Mouse (Mus musculus): ENCODE results near the gene Nphs1. TPM values are rescaled to one million over a fixed set of nuclear protein-coding genes. Genes with fewer than 3 reads are reported as not detected.

The Nphs1 gene
- polyA plus RNA-seq, 1 experiment from 2014 or later: 0.23 TPM

GRCm38 (mm10) chr7:30533941-30534632, 76.0 kb downstream of the Nphs1 start:
- Histone ChIP-seq H3K36me3 (peaks cover 33% of the 10 kb centered on the region), H3K9ac (replicated peaks) (peak overlapping the region; percentile 94), H3K27me3 (no peaks in the 10 kb centered on the region), H3K4me2 (replicated peaks) (peak overlapping the region; percentile 78), H3K4me1 (peaks cover 38% of the 10 kb centered on the region), H3K4me3 (peak overlapping the region; percentile 91), H3K9me3 (no peaks in the 10 kb centered on the region), H3K27ac (replicated peaks) (peak overlapping the region; percentile 98)
- ATAC-seq (replicated peaks): peak; percentile 48
- 2% methylated on average over 26 of the region's 26 CpGs for WGBS

GRCm38 (mm10) chr7:30534633-30535577, 76.8 kb downstream of the Nphs1 start, which contains the start of gene Arhgap33:
Arhgap33 (minus strand) TSS chr7:30535060.
- Histone ChIP-seq H3K27me3 (no peaks in the 10 kb centered on the region), H3K27ac (replicated peaks) (peak within 1 kb of the TSS; percentile 98), H3K36me3 (peaks cover 29% of the 10 kb centered on the region), H3K9me3 (no peaks in the 10 kb centered on the region), H3K9ac (replicated peaks) (peak within 1 kb of the TSS; percentile 94), H3K4me3 (peak within 1 kb of the TSS; percentile 91), H3K4me2 (replicated peaks) (peak within 1 kb of the TSS; percentile 78), H3K4me1 (peaks cover 38% of the 10 kb centered on the region)
- peak; percentile 87 for ATAC-seq (replicated peaks)
- under 1% methylated on average over 62 of the region's 84 CpGs for WGBS

Other genes with a start within 250 kb of the Nphs1 start
- 173 and 193 TPM in 2 replicates for gene Polr2i, start 226.4 kb upstream of the Nphs1 start, polyA plus RNA-seq (2015; fragmentation: Nextera tagmentation; extraction: Ambion mirVana)
- 352 and 364 TPM in 2 replicates for gene Tbcb, start 226.0 kb upstream of the Nphs1 start, polyA plus RNA-seq (2015; fragmentation: Nextera tagmentation; extraction: Ambion mirVana)
- not detected in 2 replicates for gene Ovol3, start 222.6 kb upstream of the Nphs1 start, polyA plus RNA-seq (2015; fragmentation: Nextera tagmentation; extraction: Ambion mirVana)
- 0.66 and 1.1 TPM in 2 replicates for gene Thap8, start 178.2 kb upstream of the Nphs1 start, polyA plus RNA-seq (2015; fragmentation: Nextera tagmentation; extraction: Ambion mirVana)
- gene Wdr62, start 177.9 kb upstream of the Nphs1 start, polyA plus RNA-seq (2015; fragmentation: Nextera tagmentation; extraction: Ambion mirVana): 7.3 and 8.8 TPM in 2 replicates
- 117 and 120 TPM in 2 replicates for gene Clip3, start 166.6 kb upstream of the Nphs1 start, polyA plus RNA-seq (2015; fragmentation: Nextera tagmentation; extraction: Ambion mirVana)
- gene Alkbh6, start 149.6 kb upstream of the Nphs1 start, polyA plus RNA-seq (2015; fragmentation: Nextera tagmentation; extraction: Ambion mirVana): 99.6 and 102 TPM in 2 replicates
- gene Syne4, start 143.5 kb upstream of the Nphs1 start, polyA plus RNA-seq (2015; fragmentation: Nextera tagmentation; extraction: Ambion mirVana): 7.3 and 9.0 TPM in 2 replicates
- not detected in 2 replicates for gene E130208F15Rik, start 136.6 kb upstream of the Nphs1 start, polyA plus RNA-seq (2015; fragmentation: Nextera tagmentation; extraction: Ambion mirVana)
- gene Sdhaf1, start 134.4 kb upstream of the Nphs1 start, polyA plus RNA-seq (2015; fragmentation: Nextera tagmentation; extraction: Ambion mirVana): 22.1 and 22.5 TPM in 2 replicates
- 11.2 and 12.3 TPM in 2 replicates for gene Lrfn3, start 95.5 kb upstream of the Nphs1 start, polyA plus RNA-seq (2015; fragmentation: Nextera tagmentation; extraction: Ambion mirVana)
- 22.5 and 24.3 TPM in 2 replicates for gene Tyrobp, start 44.6 kb upstream of the Nphs1 start, polyA plus RNA-seq (2015; fragmentation: Nextera tagmentation; extraction: Ambion mirVana)
- not detected in 2 replicates for gene Hcst, start 38.5 kb upstream of the Nphs1 start, polyA plus RNA-seq (2015; fragmentation: Nextera tagmentation; extraction: Ambion mirVana)
- gene Nfkbid, start 36.6 kb upstream of the Nphs1 start, polyA plus RNA-seq (2015; fragmentation: Nextera tagmentation; extraction: Ambion mirVana): 1.9 TPM in 2 replicates
- gene Aplp1, start 12.8 kb upstream of the Nphs1 start, polyA plus RNA-seq (2015; fragmentation: Nextera tagmentation; extraction: Ambion mirVana): 544 and 608 TPM in 2 replicates
- 0.20 and 0.47 TPM in 2 replicates for gene Kirrel2, start 625 bp upstream of the Nphs1 start, polyA plus RNA-seq (2015; fragmentation: Nextera tagmentation; extraction: Ambion mirVana)
- gene Prodh2, start 35.3 kb downstream of the Nphs1 start, polyA plus RNA-seq (2015; fragmentation: Nextera tagmentation; extraction: Ambion mirVana): not detected in 2 replicates
- gene Arhgap33, start 76.7 kb downstream of the Nphs1 start, polyA plus RNA-seq (2015; fragmentation: Nextera tagmentation; extraction: Ambion mirVana): 115 and 121 TPM in 2 replicates
- gene Hspb6, start 93.9 kb downstream of the Nphs1 start, polyA plus RNA-seq (2015; fragmentation: Nextera tagmentation; extraction: Ambion mirVana): 9.3 and 10.4 TPM in 2 replicates
- gene Proser3, start 94.0 kb downstream of the Nphs1 start, polyA plus RNA-seq (2015; fragmentation: Nextera tagmentation; extraction: Ambion mirVana): 12.3 and 13.9 TPM in 2 replicates
- 58.9 and 63.3 TPM in 2 replicates for gene Lin37, start 101.5 kb downstream of the Nphs1 start, polyA plus RNA-seq (2015; fragmentation: Nextera tagmentation; extraction: Ambion mirVana)
- gene U2af1l4, start 105.0 kb downstream of the Nphs1 start, polyA plus RNA-seq (2015; fragmentation: Nextera tagmentation; extraction: Ambion mirVana): 118 and 122 TPM in 2 replicates
- 21.7 and 22.7 TPM in 2 replicates for gene Gm49396, start 105.0 kb downstream of the Nphs1 start, polyA plus RNA-seq (2015; fragmentation: Nextera tagmentation; extraction: Ambion mirVana)
- 131 and 138 TPM in 2 replicates for gene Psenen, start 105.3 kb downstream of the Nphs1 start, polyA plus RNA-seq (2015; fragmentation: Nextera tagmentation; extraction: Ambion mirVana)
- 6.3 and 6.6 TPM in 2 replicates for gene Igflr1, start 107.1 kb downstream of the Nphs1 start, polyA plus RNA-seq (2015; fragmentation: Nextera tagmentation; extraction: Ambion mirVana)
- 10.4 and 12.0 TPM in 2 replicates for gene Kmt2b, start 130.4 kb downstream of the Nphs1 start, polyA plus RNA-seq (2015; fragmentation: Nextera tagmentation; extraction: Ambion mirVana)
- 0.33 and 0.50 TPM in 2 replicates for gene Zbtb32, start 140.6 kb downstream of the Nphs1 start, polyA plus RNA-seq (2015; fragmentation: Nextera tagmentation; extraction: Ambion mirVana)
- 0.11 and 0.47 TPM in 2 replicates for gene Upk1a, start 154.5 kb downstream of the Nphs1 start, polyA plus RNA-seq (2015; fragmentation: Nextera tagmentation; extraction: Ambion mirVana)
- 899 and 915 TPM in 2 replicates for gene Cox6b1, start 167.8 kb downstream of the Nphs1 start, polyA plus RNA-seq (2015; fragmentation: Nextera tagmentation; extraction: Ambion mirVana)
- not detected in 2 replicates for gene Etv2, start 177.5 kb downstream of the Nphs1 start, polyA plus RNA-seq (2015; fragmentation: Nextera tagmentation; extraction: Ambion mirVana)
- gene Rbm42, start 192.0 kb downstream of the Nphs1 start, polyA plus RNA-seq (2015; fragmentation: Nextera tagmentation; extraction: Ambion mirVana): 167 and 169 TPM in 2 replicates
- gene Haus5, start 206.7 kb downstream of the Nphs1 start, polyA plus RNA-seq (2015; fragmentation: Nextera tagmentation; extraction: Ambion mirVana): 36.2 and 38.3 TPM in 2 replicates
- gene Pmis2, start 213.3 kb downstream of the Nphs1 start, polyA plus RNA-seq (2015; fragmentation: Nextera tagmentation; extraction: Ambion mirVana): not detected in 2 replicates
- gene 2200002J24Rik, start 240.6 kb downstream of the Nphs1 start, polyA plus RNA-seq (2015; fragmentation: Nextera tagmentation; extraction: Ambion mirVana): not detected in 2 replicates